Mouse (Mus musculus) intestine, embryonic 16.5 days (tissue): ENCODE results near the gene Scube2. TPM values are rescaled to one million over a fixed set of nuclear protein-coding genes. Genes with fewer than 3 reads are reported as not detected.

Source experiments
- ATAC-seq: fragments of 200-750 bp; cut with Nextera tagmentation; 2 replicates; pipeline ENCODE4 v1.8.0; 2017; ENCODE audit warnings: moderate TSS enrichment, moderate library complexity
- H3K27ac ChIP-seq: fragments of 300-500 bp; sonication (generic); 2 replicates; pipeline ENCODE4 v1.5.1; 2014; ENCODE audit warnings: mild to moderate bottlenecking, low read length
- H3K27me3 ChIP-seq: fragments of 300-500 bp; sonication (generic); replicated peaks from 2 replicates; pipeline ENCODE4 v1.6.1; 2014; ENCODE audit warnings: low read length, control low read depth, mixed read lengths; ENCODE audit not compliant: control insufficient read depth, insufficient read depth
- H3K36me3 ChIP-seq: fragments of 300-500 bp; sonication (generic); 2 replicates; pipeline ENCODE4 v1.6.1; 2014; ENCODE audit warnings: low read length, control low read depth; ENCODE audit not compliant: control insufficient read depth, insufficient read depth
- H3K4me1 ChIP-seq: fragments of 300-500 bp; sonication (generic); 2 replicates; pipeline ENCODE4 v1.6.1; 2014; ENCODE audit warnings: low read length, control low read depth, mixed read lengths; ENCODE audit not compliant: control insufficient read depth, insufficient read depth
- H3K4me2 ChIP-seq: fragments of 300-500 bp; sonication (generic); 2 replicates; pipeline ENCODE4 v1.6.1; 2014; ENCODE audit warnings: low read depth, low read length, control low read depth
- H3K4me3 ChIP-seq: fragments of 300-500 bp; sonication (generic); 2 replicates; pipeline ENCODE4 v1.5.1; 2014; ENCODE audit warnings: mild to moderate bottlenecking, low read length
- H3K9ac ChIP-seq: fragments of 300-500 bp; sonication (generic); 2 replicates; pipeline ENCODE4 v1.6.1; 2014; ENCODE audit warnings: low read depth, low read length
- H3K9me3 ChIP-seq: fragments of 300-500 bp; sonication (generic); 2 replicates; pipeline ENCODE4 v1.6.1; 2016; ENCODE audit warnings: low read length, control low read depth; ENCODE audit not compliant: control insufficient read depth
- WGBS: fragments of 180-500 bp; shearing (Covaris S2); extraction: QIAGEN DNeasy Blood & Tissue Kit; methylation state at CpG from one replicate; pipeline ENCODE4 v1.1.7; 2014; 5-methylcytosine and 5-hydroxymethylcytosine counted together
- polyA plus RNA-seq: library from polyadenylated mRNA; unstranded; fragments of >200 nt; fragmentation: Nextera tagmentation; extraction: Ambion mirVana; gene quantifications from 2 replicates; pipeline ENCODE4 v1.2.1, GENCODE M21; 2015

Scube2 gene
- polyA plus RNA-seq, 1 experiment from 2014 or later = 2.5 TPM

GRCm38 (mm10) chr7:109794556-109794955 lies 70.9 kb downstream of the Scube2 start:
- 73% methylated on average over 2 of the region's 2 CpGs for WGBS
- Histone ChIP-seq H3K27me3 (no peaks in the 10 kb centered on the region), H3K36me3 (no peaks in the 10 kb centered on the region), H3K9me3 (no peaks in the 10 kb centered on the region), H3K4me1 (no peaks in the 10 kb centered on the region), H3K4me3 (no peak overlapping the region), H3K27ac (no peak overlapping the region), H3K4me2 (no peak overlapping the region), H3K9ac (no peak overlapping the region)
- ATAC-seq = no peak

GRCm38 (mm10) chr7:109792759-109793158 lies 72.7 kb downstream of the Scube2 start:
- peak; percentile 42; the same call in 1 of the 2 replicates for ATAC-seq
- H3K9ac ChIP-seq = no peak overlapping the region
- no peaks in the 10 kb centered on the region for H3K9me3 ChIP-seq
- no peaks in the 10 kb centered on the region for H3K36me3 ChIP-seq
- H3K27me3 ChIP-seq = no peaks in the 10 kb centered on the region
- H3K4me3 ChIP-seq = no peak overlapping the region
- H3K4me1 ChIP-seq = no peaks in the 10 kb centered on the region
- 72% methylated on average over 2 of the region's 2 CpGs for WGBS
- H3K27ac ChIP-seq = no peak overlapping the region
- H3K4me2 ChIP-seq = no peak overlapping the region

- 65% methylated on average over 3 of the region's 3 CpGs for WGBS
- Histone ChIP-seq H3K9ac (no peak overlapping the region), H3K4me2 (no peak overlapping the region), H3K9me3 (no peaks in the 10 kb centered on the region), H3K27me3 (no peaks in the 10 kb centered on the region), H3K4me3 (no peak overlapping the region), H3K36me3 (no peaks in the 10 kb centered on the region), H3K27ac (no peak overlapping the region), H3K4me1 (no peaks in the 10 kb centered on the region)
- no peak for ATAC-seq
Measured at GRCm38 (mm10) chr7:109790818-109791217, 74.7 kb downstream of the Scube2 start.

DNA sequence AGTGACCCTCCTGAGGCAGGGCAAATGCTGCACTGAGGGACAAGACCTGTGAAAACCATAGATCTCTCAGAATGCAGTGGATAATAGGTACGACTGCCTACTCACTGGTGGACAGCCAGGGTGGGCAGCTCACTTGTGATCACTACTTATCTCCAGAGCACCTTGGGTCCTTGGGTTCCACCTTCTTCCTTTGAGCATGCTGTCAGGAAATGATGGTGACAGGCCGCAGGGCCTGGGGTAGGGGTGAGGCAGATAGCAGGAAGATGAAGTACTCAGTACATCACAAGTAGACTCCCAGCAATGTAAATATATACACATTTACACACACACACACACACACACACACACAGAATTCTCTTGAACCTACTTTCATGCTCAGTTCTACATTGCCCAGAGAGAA lies 77.6 kb downstream of the Scube2 start:
- Histone ChIP-seq H3K36me3 (no peaks in the 10 kb centered on the region), H3K27me3 (peaks cover 3% of the 10 kb centered on the region; the same call in 1 of the 2 replicates), H3K4me1 (no peaks in the 10 kb centered on the region), H3K9ac (no peak overlapping the region), H3K4me3 (no peak overlapping the region), H3K4me2 (no peak overlapping the region), H3K9me3 (no peaks in the 10 kb centered on the region), H3K27ac (no peak overlapping the region)
- WGBS = 69% methylated on average over 2 of the region's 2 CpGs
- ATAC-seq = no peak

DNA sequence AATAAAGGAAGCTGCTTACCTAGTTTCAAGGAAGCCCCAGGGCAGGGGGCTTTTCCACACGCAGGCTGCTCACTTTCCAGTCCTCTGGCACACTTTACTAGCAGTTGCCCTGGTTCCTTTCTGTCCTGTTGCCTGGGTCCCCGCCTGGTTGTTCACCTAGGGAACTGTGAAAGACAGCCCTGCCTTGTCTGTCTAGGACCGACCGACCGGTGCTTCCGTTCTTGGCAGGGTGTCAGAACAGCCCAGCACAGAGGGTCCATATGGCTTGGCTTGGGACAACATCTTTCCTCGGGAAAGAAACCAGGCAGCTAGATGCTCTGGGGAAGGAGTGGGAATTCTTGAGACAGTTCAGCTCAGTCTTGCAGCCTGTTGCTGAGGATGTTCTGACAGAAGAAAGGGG lies 82.2 kb downstream of the Scube2 start:
- no peak for ATAC-seq
- Histone ChIP-seq H3K4me3 (no peak overlapping the region), H3K27me3 (peaks cover 29% of the 10 kb centered on the region), H3K9ac (no peak overlapping the region), H3K4me1 (peaks cover 10% of the 10 kb centered on the region), H3K4me2 (no peak overlapping the region), H3K27ac (no peak overlapping the region), H3K9me3 (no peaks in the 10 kb centered on the region), H3K36me3 (no peaks in the 10 kb centered on the region)
- WGBS = 38% methylated on average over 7 of the region's 7 CpGs

DNA sequence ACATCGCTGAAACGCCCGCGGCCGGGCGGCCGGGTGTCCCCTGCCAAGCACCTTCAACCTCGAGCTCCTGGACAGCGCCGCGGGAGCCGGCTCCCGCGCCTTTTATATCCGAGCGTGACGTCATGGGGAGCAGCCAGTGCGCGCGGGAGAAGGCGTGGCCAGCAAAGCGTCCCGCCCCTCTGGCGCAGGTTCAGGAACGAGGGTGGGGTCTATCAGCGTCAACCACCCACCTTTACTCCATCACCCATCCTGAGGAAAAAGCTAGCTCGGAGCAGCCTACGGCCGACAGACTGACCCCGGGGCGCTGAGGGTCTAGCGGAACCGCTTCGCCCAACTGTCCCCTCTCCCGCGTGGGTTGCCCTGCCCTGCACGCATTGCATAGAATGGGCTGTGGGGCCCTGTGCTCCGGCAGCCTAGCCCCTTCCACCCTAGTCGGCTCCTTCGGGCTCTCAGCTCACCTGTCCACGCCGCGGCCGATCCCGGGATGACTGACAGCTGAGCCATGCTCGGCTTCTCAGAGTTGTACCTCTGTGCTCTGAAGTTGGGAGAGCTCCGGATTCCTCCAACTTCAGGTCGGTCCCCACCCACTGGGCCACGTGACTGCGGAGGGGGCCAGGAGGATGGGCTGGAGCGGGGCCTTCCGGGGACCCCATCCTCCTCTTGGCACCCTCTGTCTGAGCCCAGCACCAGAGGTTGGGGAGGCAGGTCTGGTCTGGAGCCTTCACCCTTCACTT lies 83.8 kb downstream of the Scube2 start, which contains the start of gene Nrip3:
Nrip3 (minus strand) TSS at position 556 of the 734 bp plus-strand sequence.
- H3K4me3 ChIP-seq = peak within 1 kb of the TSS; percentile 58
- ATAC-seq = peak; percentile 91
- under 1% methylated on average over 52 of the region's 52 CpGs for WGBS
- peak within 1 kb of the TSS; percentile 98 for H3K4me2 ChIP-seq
- H3K9ac ChIP-seq = peak within 1 kb of the TSS; percentile 57
- peaks cover 29% of the 10 kb centered on the region for H3K27me3 ChIP-seq
- no peak within 1 kb of the TSS for H3K27ac ChIP-seq
- H3K4me1 ChIP-seq = peaks cover 10% of the 10 kb centered on the region
- no peaks in the 10 kb centered on the region for H3K9me3 ChIP-seq
- no peaks in the 10 kb centered on the region for H3K36me3 ChIP-seq

- 2% methylated on average over 24 of the region's 24 CpGs for WGBS
- Histone ChIP-seq H3K4me2 (peak overlapping the region; percentile 98), H3K4me3 (peak overlapping the region; percentile 58), H3K27ac (no peak overlapping the region), H3K36me3 (no peaks in the 10 kb centered on the region), H3K4me1 (peaks cover 10% of the 10 kb centered on the region), H3K9ac (peak overlapping the region; percentile 57), H3K27me3 (peaks cover 29% of the 10 kb centered on the region), H3K9me3 (no peaks in the 10 kb centered on the region)
- peak; percentile 66 for ATAC-seq
Measured at GRCm38 (mm10) chr7:109781087-109781469, 84.4 kb downstream of the Scube2 start.

DNA sequence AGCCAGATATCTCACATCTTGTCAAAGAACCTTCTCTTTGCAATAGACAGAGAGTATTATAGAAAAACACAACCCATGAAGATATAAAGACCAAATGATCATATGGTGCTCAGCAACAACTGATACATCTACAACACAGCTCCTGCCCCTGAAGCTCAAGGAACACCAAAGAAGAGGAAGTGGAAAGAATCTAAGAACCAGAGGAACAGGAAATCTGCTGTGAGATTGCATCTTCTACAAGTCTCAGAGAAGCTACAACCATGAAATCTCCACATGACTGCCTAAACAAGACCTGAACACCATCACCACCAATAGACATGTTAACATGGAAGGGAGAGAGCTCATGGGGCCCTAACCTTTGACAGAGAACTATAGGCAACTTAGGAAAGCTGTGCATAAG lies 93.2 kb downstream of the Scube2 start:
- Histone ChIP-seq H3K27ac (no peak overlapping the region), H3K4me3 (no peak overlapping the region), H3K27me3 (no peaks in the 10 kb centered on the region), H3K4me2 (no peak overlapping the region), H3K9ac (no peak overlapping the region), H3K4me1 (no peaks in the 10 kb centered on the region), H3K36me3 (no peaks in the 10 kb centered on the region), H3K9me3 (no peaks in the 10 kb centered on the region)
- no peak for ATAC-seq

DNA sequence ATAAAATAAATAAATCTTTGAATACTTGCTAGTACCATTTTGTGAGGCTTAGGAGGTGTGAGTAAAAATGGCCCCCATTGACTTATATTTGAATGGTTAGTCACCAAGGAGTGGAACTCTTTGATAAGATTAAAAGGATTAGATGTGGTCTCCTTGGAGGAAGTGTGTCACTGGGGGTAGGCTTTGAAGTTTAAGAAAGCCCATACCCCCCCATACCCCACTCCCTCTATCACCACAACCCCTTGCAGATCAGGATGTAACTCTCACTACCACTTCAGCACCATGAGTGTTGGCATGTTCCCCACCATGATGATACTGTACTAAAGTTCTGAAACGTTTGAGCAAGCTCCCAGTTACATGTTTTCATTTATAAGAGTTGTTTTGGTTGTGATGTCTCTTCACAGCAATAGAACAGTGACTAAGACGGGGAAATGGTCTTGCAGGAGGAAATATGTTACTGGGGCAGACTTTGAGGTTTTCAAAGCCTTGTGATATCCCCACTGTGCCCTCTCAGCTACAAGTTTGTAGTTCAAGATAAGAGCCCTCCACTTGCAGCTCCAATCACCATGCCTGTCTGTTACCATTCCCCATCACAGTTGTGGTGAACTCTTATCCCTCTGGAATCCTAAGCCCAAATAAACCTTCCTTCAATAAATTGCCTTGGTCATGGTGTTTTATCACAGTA lies 96.6 kb downstream of the Scube2 start:
- Histone ChIP-seq H3K9ac (no peak overlapping the region), H3K27me3 (no peaks in the 10 kb centered on the region), H3K36me3 (no peaks in the 10 kb centered on the region), H3K4me2 (no peak overlapping the region), H3K9me3 (no peaks in the 10 kb centered on the region), H3K4me3 (no peak overlapping the region), H3K27ac (no peak overlapping the region), H3K4me1 (no peaks in the 10 kb centered on the region)
- no peak for ATAC-seq
- 53% methylated on average over 2 of the region's 2 CpGs for WGBS
